Mouse (Mus musculus) stomach, embryonic 16.5 days (tissue): Measurements from ENCODE around the gene Oosp2. TPM values are rescaled to one million over a fixed set of nuclear protein-coding genes. Genes with fewer than 3 reads are reported as not detected.

ENCODE experiments used
- ATAC-seq: fragments of 200-750 bp; cut with Nextera tagmentation; 2 replicates; pipeline ENCODE4 v1.8.0; 2017; ENCODE audit warnings: moderate number of reproducible peaks, moderate TSS enrichment; ENCODE audit not compliant: insufficient read depth, low FRiP score
- H3K27ac ChIP-seq: fragments of 300-500 bp; sonication (generic); 2 replicates; pipeline ENCODE4 v1.5.1; 2014; ENCODE audit warnings: low read length
- H3K27me3 ChIP-seq: fragments of 300-500 bp; sonication (generic); 2 replicates; pipeline ENCODE4 v1.6.1; 2014; ENCODE audit warnings: low read length, control low read depth, mixed read lengths; ENCODE audit not compliant: control insufficient read depth, insufficient read depth
- H3K36me3 ChIP-seq: fragments of 300-500 bp; sonication (generic); 2 replicates; pipeline ENCODE4 v1.6.1; 2014; ENCODE audit warnings: low read length; ENCODE audit not compliant: control insufficient read depth, insufficient read depth
- H3K4me1 ChIP-seq: fragments of 300-500 bp; sonication (generic); 2 replicates; pipeline ENCODE4 v1.6.1; 2014; ENCODE audit warnings: low read length, control low read depth, mixed read lengths; ENCODE audit not compliant: control insufficient read depth, insufficient read depth
- H3K4me2 ChIP-seq: fragments of 300-500 bp; sonication (generic); 2 replicates; pipeline ENCODE4 v1.6.1; 2014; ENCODE audit warnings: low read depth, low read length, mixed read lengths
- H3K4me3 ChIP-seq: fragments of 300-500 bp; sonication (generic); replicated peaks from 2 replicates; pipeline ENCODE4 v1.5.1; 2014; ENCODE audit warnings: mild to moderate bottlenecking, low read length
- H3K9ac ChIP-seq: fragments of 300-500 bp; sonication (generic); 2 replicates; pipeline ENCODE4 v1.6.1; 2014; ENCODE audit warnings: low read length
- H3K9me3 ChIP-seq: fragments of 300-500 bp; sonication (generic); replicated peaks from 2 replicates; pipeline ENCODE4 v1.6.1; 2016; ENCODE audit warnings: low read length, control low read depth; ENCODE audit not compliant: control insufficient read depth
- WGBS: fragments of 180-500 bp; shearing (Covaris S2); extraction: QIAGEN DNeasy Blood & Tissue Kit; methylation state at CpG from one replicate; pipeline ENCODE4 v1.1.7; 2014; 5-methylcytosine and 5-hydroxymethylcytosine counted together
- polyA plus RNA-seq: library from polyadenylated mRNA; unstranded; fragments of >200 nt; fragmentation: Nextera tagmentation; extraction: Ambion mirVana; gene quantifications from 2 replicates; pipeline ENCODE4 v1.2.1, GENCODE M21; 2015

Gene Oosp2
- not detected in 2 replicates for polyA plus RNA-seq

DNA sequence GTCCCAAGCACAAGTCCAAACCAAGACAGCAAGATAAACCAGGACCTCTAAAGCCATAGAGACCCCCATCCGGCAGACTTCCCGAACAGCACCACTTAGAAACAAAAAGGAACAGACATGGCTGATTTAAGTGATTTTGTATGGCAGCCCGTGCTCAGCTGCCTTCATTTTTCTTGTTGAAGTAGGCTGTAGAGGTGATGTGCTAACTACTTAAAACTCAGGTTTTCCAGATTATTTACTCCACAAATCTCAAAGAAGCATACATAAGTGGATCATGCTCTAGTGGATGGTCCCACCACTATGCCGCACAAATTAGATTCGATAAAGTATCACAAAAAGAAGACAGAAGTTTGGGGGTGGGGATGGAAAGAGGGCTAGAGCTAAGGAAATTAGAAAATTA lies at the start of gene Oosp2:
Gene Oosp2, minus strand, starts transcription at position 101 of the 400 bp plus-strand sequence.
- Histone ChIP-seq H3K4me2 (no peak within 1 kb of the TSS), H3K9ac (no peak within 1 kb of the TSS), H3K4me3 (no peak within 1 kb of the TSS), H3K36me3 (no peaks in the 10 kb centered on the region), H3K4me1 (no peaks in the 10 kb centered on the region), H3K27ac (no peak within 1 kb of the TSS), H3K27me3 (no peaks in the 10 kb centered on the region), H3K9me3 (no peaks in the 10 kb centered on the region)
- 83% methylated on average over 5 of the region's 5 CpGs for whole genome bisulfite sequencing
- no peak for ATAC-seq

DNA sequence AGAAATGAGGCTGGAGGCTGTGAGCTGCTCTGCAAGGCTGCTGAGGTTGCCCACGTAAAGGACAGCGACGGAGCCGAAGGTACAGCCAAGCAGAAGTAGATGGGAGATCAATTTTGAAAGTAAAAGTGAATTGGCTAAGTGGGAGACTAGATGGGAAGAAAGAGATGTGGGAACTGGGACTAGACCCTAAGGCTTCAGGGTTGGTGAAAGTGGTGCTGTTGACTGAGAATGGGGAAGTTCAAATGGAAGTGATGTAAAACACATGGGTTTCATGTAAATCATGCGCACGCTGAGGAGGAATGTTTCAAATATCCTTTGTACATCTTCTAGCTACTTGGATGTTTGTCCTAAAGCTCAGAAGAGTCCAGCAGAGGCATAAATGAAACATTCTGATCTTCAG lies 38.0 kb upstream of the Oosp2 start:
- Histone ChIP-seq H3K27ac (no peak overlapping the region), H3K36me3 (no peaks in the 10 kb centered on the region), H3K4me2 (no peak overlapping the region), H3K4me1 (no peaks in the 10 kb centered on the region), H3K9ac (no peak overlapping the region), H3K9me3 (no peaks in the 10 kb centered on the region), H3K27me3 (no peaks in the 10 kb centered on the region), H3K4me3 (no peak overlapping the region)
- WGBS, result 84% methylated on average over 6 of the region's 6 CpGs
- ATAC-seq, result no peak

DNA sequence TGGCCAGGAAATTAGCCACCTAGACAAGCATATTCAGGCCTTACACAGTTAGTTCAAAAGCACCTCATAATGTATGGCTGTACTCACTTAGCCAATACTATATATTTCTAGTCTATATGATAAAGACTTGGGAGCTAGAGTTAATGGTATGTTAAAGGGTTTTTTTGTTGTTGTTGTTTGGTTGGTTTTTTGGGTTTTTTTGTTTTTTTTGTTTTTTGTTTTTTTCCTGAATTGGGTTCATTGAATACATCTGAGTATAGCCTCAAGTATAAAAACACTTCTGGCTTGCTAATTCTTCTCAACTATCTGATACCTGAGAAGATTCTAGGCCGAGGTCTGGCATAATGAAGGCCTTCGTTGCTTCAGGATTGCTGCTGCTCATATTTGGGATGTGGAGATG lies 36.4 kb upstream of the Oosp2 start, which contains the start of gene Oosp3:
Gene Oosp3, plus strand, starts transcription at position 301 of the 400 bp plus-strand sequence.
- H3K9me3 ChIP-seq, result no peaks in the 10 kb centered on the region
- no peak within 1 kb of the TSS for H3K4me2 ChIP-seq
- no peak within 1 kb of the TSS for H3K4me3 ChIP-seq
- WGBS, result 81% methylated on average over 2 of the region's 2 CpGs
- H3K36me3 ChIP-seq, result no peaks in the 10 kb centered on the region
- H3K27ac ChIP-seq, result no peak within 1 kb of the TSS
- no peak within 1 kb of the TSS for H3K9ac ChIP-seq
- ATAC-seq, result no peak
- no peaks in the 10 kb centered on the region for H3K27me3 ChIP-seq
- no peaks in the 10 kb centered on the region for H3K4me1 ChIP-seq

DNA sequence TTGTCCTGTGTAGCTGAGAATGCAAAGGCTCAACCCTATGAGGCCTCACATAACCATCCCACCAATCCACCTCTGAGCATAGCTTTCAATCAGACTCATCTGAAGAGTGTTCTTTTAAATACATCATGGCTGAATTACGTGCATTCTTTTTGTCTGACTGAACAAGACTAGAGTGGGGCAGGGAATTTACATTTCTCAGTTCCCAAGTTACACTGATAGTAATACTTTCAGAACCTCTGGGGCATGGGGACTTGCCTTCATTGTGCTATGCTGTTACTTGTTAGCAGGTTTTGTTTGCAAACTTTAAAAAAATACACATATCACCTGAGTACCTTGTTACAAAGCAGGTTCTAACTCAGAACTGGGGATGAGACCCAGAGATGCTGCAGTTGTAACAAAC lies 31.1 kb upstream of the Oosp2 start:
- Histone ChIP-seq H3K27me3 (no peaks in the 10 kb centered on the region), H3K4me2 (no peak overlapping the region), H3K36me3 (no peaks in the 10 kb centered on the region), H3K27ac (no peak overlapping the region), H3K9ac (no peak overlapping the region), H3K4me3 (no peak overlapping the region), H3K9me3 (no peaks in the 10 kb centered on the region), H3K4me1 (no peaks in the 10 kb centered on the region)
- WGBS, result 39% methylated on average over 1 of the region's 1 CpGs
- ATAC-seq, result no peak

DNA sequence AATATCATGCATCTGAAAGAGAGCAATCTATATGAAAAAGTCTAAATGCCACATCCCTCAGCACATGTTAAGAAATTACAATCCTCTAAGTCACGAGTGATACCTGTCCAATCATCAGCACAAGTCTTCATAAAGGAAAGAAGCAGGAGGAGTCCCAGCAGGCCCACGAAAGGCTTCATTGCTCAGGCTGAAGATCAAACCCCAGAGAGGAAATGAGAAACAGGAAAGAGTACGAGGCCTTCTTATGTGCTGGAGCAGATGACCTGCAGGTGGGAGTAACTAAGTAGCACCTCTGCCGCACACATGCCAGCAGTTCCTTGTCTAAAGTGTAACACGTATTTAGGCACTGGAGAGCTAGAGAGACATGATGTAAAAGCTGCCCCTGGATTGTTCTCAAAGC lies 30.5 kb upstream of the Oosp2 start, which contains the start of gene Oosp1:
Gene Oosp1, minus strand, starts transcription at position 312 of the 400 bp plus-strand sequence.
- H3K9me3 ChIP-seq, result no peaks in the 10 kb centered on the region
- ATAC-seq, result no peak
- H3K4me3 ChIP-seq, result no peak within 1 kb of the TSS
- H3K9ac ChIP-seq, result no peak within 1 kb of the TSS
- no peak within 1 kb of the TSS for H3K27ac ChIP-seq
- no peaks in the 10 kb centered on the region for H3K27me3 ChIP-seq
- no peak within 1 kb of the TSS for H3K4me2 ChIP-seq
- WGBS, result 64% methylated on average over 5 of the region's 5 CpGs
- no peaks in the 10 kb centered on the region for H3K36me3 ChIP-seq
- no peaks in the 10 kb centered on the region for H3K4me1 ChIP-seq

DNA sequence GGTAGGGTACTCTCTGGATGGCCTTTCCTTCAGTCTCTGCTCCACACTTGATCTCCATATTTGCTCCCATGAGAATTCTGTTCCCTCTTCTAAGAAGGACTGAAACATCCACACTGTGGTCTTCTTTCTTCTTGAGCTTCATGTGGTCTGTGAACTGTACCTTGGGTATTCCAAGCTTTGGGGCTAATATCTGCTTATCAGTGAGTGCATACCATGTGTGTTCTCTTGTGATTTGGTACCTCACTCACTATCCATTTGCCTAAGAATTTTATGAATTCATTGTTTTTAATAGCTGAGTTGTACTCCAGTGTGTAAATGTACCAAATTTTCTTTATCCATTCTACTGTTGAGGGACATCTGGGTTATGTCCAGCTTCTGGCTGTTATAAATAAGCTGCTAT lies 1.2 kb upstream of the Oosp2 start:
- H3K36me3 ChIP-seq, result no peaks in the 10 kb centered on the region
- H3K27me3 ChIP-seq, result no peaks in the 10 kb centered on the region
- H3K27ac ChIP-seq, result no peak overlapping the region
- H3K4me3 ChIP-seq, result no peak overlapping the region
- H3K4me1 ChIP-seq, result no peaks in the 10 kb centered on the region
- ATAC-seq, result no peak
- no peak overlapping the region for H3K9ac ChIP-seq
- no peaks in the 10 kb centered on the region for H3K9me3 ChIP-seq
- no peak overlapping the region for H3K4me2 ChIP-seq

DNA sequence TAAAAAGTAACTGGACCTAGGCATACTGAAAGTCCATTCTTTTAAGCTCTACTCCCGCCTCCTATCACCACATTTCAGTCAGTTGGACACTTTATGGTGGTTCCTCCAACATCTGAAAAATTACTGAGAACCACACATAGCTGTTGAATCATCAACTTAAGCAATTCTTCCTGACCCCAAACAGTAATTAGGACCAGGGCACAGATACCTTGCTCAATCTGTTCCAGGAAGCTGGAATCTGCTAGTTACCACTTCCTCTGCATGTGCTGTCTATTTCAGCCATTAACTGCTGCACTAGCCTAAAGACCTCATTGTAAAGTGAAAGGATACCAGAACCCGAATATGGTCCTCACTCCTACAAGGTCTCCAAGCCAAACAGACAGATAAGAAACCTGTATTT lies 1.2 kb downstream of the Oosp2 start:
- Histone ChIP-seq H3K36me3 (no peaks in the 10 kb centered on the region), H3K9ac (no peak overlapping the region), H3K4me1 (no peaks in the 10 kb centered on the region), H3K4me3 (no peak overlapping the region), H3K4me2 (no peak overlapping the region), H3K27me3 (no peaks in the 10 kb centered on the region), H3K9me3 (no peaks in the 10 kb centered on the region), H3K27ac (no peak overlapping the region)
- 62% methylated on average over 2 of the region's 2 CpGs for WGBS
- no peak for ATAC-seq

DNA sequence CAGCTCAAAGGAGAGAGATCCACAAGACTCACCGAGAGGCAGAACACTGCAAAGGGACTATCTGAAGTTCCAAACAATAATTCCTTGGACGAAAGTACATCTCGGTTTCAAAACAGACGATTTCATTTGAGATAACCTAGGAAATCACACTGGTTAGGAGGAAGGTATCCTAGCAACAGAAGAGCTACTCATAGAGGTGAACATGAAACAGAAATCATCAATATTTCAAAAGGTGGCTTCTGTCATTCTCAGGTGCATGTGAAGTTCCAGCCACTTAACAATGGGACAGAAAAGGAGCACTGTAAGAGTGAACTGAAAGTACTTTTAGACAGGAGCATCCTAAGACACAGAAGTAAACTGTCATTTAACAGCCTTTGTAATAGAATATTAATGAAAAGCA lies 10.8 kb downstream of the Oosp2 start:
- Histone ChIP-seq H3K4me3 (no peak overlapping the region), H3K36me3 (no peaks in the 10 kb centered on the region), H3K9me3 (no peaks in the 10 kb centered on the region), H3K9ac (no peak overlapping the region), H3K27ac (no peak overlapping the region), H3K4me1 (no peaks in the 10 kb centered on the region), H3K27me3 (no peaks in the 10 kb centered on the region), H3K4me2 (no peak overlapping the region)
- no peak for ATAC-seq
- 63% methylated on average over 4 of the region's 4 CpGs for WGBS

DNA sequence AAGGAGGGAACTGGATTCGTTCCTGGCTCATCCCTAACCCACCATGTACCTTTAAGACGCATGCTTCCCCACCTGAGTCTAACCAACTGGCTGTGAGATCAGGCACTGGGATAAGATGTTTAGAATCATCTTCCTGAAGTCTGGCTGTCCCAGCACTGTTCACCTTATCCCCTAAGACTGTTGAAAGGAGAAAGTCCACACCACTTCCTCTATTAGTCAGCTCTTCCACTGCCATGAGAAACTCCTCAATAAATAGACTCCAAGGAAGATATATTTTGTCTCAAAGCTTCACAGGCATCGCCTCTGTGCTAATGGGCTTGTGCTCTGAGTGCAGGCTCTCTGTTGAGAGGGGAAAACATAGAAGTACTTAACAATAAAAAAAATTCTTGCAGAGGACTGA lies 14.2 kb downstream of the Oosp2 start:
- H3K27ac ChIP-seq, result no peak overlapping the region
- no peak overlapping the region for H3K4me2 ChIP-seq
- no peaks in the 10 kb centered on the region for H3K9me3 ChIP-seq
- no peak for ATAC-seq
- no peak overlapping the region for H3K4me3 ChIP-seq
- H3K27me3 ChIP-seq, result no peaks in the 10 kb centered on the region
- WGBS, result 73% methylated on average over 3 of the region's 3 CpGs
- no peaks in the 10 kb centered on the region for H3K36me3 ChIP-seq
- no peak overlapping the region for H3K9ac ChIP-seq
- H3K4me1 ChIP-seq, result no peaks in the 10 kb centered on the region

DNA sequence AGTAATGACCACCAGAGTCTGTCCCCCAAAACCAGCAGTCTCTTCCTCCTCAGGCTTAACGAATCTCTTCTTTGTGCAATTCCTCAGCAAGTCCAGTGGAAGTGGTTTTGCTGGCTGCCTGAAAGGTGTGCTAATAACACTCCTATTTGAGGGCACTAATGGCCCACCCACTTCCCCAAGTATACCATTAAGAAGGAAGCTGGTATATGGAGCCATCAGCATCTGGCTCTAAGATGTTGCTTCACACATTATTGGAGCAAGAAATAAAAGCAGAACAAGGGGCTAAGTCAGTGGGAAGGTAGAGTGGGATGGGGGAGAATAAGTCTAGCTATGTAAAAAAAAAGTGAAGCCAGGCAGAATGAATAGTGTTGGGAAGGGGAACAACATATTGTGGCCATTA lies 19.6 kb downstream of the Oosp2 start, which contains the start of gene Ms4a3:
Gene Ms4a3, minus strand, starts transcription at position 120 of the 400 bp plus-strand sequence.
- Histone ChIP-seq H3K4me3 (no peak within 1 kb of the TSS), H3K27me3 (no peaks in the 10 kb centered on the region), H3K9me3 (no peaks in the 10 kb centered on the region), H3K9ac (no peak within 1 kb of the TSS), H3K4me1 (no peaks in the 10 kb centered on the region), H3K4me2 (no peak within 1 kb of the TSS), H3K36me3 (no peaks in the 10 kb centered on the region), H3K27ac (no peak within 1 kb of the TSS)
- no peak for ATAC-seq
- 67% methylated on average over 1 of the region's 1 CpGs for WGBS
